Mouse (Mus musculus) MEL (cell line): Measurements from ENCODE around the gene Olfr1392.

ENCODE experiments used
- BHLHE40 ChIP-seq: IDR thresholded peaks from 2 replicates; pipeline ENCODE4 v1.6.1; 2012; ENCODE audit warnings: low read depth, mild to moderate bottlenecking, inconsistent platforms, low read length, improper control_type of control experiment, borderline replicate concordance
- CHD2 ChIP-seq: IDR thresholded peaks from 2 replicates; pipeline ENCODE4 v1.6.1; 2011; ENCODE audit warnings: low read length, improper control_type of control experiment
- CTCF ChIP-seq, 3 experiments: IDR thresholded peaks in 2 of 3; conservative IDR thresholded peaks in 1 of 3; 2 replicates each; pipeline ENCODE4 v1.5.1; 2011 to 2012; ENCODE audit warnings: low read length in 3 of 3, low read depth in 2 of 3, mild to moderate bottlenecking in 2 of 3, improper control_type of control experiment in 1 of 3, inconsistent platforms in 1 of 3, mixed read lengths in 1 of 3, moderate library complexity in 1 of 3; ENCODE audit not compliant: control insufficient read depth in 1 of 3, insufficient read depth in 1 of 3, poor library complexity in 1 of 3, severe bottlenecking in 1 of 3
- EP300 ChIP-seq, 2 experiments: IDR thresholded peaks; 2 replicates each; pipeline ENCODE4 v1.6.1; 2011; ENCODE audit warnings: improper control_type of control experiment in 2 of 2, low read length in 2 of 2, low read depth in 1 of 2, mild to moderate bottlenecking in 1 of 2
- GATA1 ChIP-seq: IDR thresholded peaks from 2 replicates; pipeline ENCODE4 v1.6.1; 2011; ENCODE audit warnings: low read depth, low read length, improper control_type of control experiment
- NELFE ChIP-seq: IDR thresholded peaks from 2 replicates; pipeline ENCODE4 v1.6.1; 2011; ENCODE audit warnings: low read depth, low read length, improper control_type of control experiment
- POLR2A ChIP-seq, 2 experiments: IDR thresholded peaks; 2 replicates each; pipeline ENCODE4 v1.6.1; 2011 to 2012; ENCODE audit warnings: low read length in 2 of 2, mild to moderate bottlenecking in 2 of 2, control low read depth in 1 of 2, improper control_type of control experiment in 1 of 2, low read depth in 1 of 2, moderate library complexity in 1 of 2; ENCODE audit not compliant: control insufficient read depth in 1 of 2, insufficient read depth in 1 of 2, poor library complexity in 1 of 2
- RCOR1 ChIP-seq: IDR thresholded peaks from 2 replicates; pipeline ENCODE4 v1.6.1; 2012; ENCODE audit warnings: low read depth, mild to moderate bottlenecking, inconsistent platforms, low read length, improper control_type of control experiment
- SIN3A ChIP-seq: IDR thresholded peaks from 2 replicates; pipeline ENCODE4 v1.6.1; 2012; ENCODE audit warnings: low read length, improper control_type of control experiment, inconsistent platforms
- TAL1 ChIP-seq: IDR thresholded peaks from 2 replicates; pipeline ENCODE4 v1.6.1; 2012; ENCODE audit warnings: mild to moderate bottlenecking, inconsistent platforms, low read length, moderate library complexity, mixed read lengths
- USF1 ChIP-seq: IDR thresholded peaks from 2 replicates; pipeline ENCODE4 v1.6.1; 2014; ENCODE audit warnings: low read depth, mild to moderate bottlenecking, inconsistent platforms, low read length, improper control_type of control experiment, moderate library complexity

DNA sequence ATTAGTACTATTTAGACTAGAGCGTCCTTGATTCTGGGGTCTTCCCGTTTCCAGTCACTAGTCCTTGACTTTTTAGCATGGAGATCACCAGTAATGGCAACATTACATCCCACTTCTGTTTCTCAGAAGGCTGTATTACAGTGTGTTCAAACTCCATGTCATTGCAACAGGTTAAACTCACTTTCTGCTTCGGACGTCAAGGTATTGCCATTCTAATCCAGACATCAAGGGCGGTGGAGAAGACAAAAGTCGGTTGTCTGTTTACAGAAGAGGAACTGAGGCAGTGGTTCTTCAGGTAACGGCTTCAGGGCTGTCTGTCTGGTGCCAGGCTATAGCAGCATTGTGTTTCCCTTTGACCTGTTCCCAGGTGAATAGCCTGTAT, 33.7 kb upstream of the Olfr1392 start:
- TF ChIP-seq CTCF (IDR thresholded peaks at IDR 0.05 in 2 of 3, conservative IDR thresholded peaks at IDR 0.05 in 1 of 3; ENCODE audit: control insufficient read depth in 1 of 3, insufficient read depth in 1 of 3, low read depth in 2 of 3, low read length in 3 of 3, poor library complexity in 1 of 3, severe bottlenecking in 1 of 3) = no peak
- TF ChIP-seq SIN3A = no peak; the same call in 1 of the 2 replicates
- TF ChIP-seq BHLHE40 = no peak
- no peak for TF ChIP-seq CHD2
- no peak for TF ChIP-seq GATA1
- TF ChIP-seq RCOR1 = no peak
- 0 out of 4 replicates have a peak, but pooled peaks of 1 of the 2 experiments have one; percentile 38 for TF ChIP-seq EP300 (IDR thresholded peaks at IDR 0.05; ENCODE audit: low read depth in 1 of 2, low read length in 2 of 2)
- TF ChIP-seq POLR2A (IDR thresholded peaks at IDR 0.05; ENCODE audit: control insufficient read depth in 1 of 2, insufficient read depth in 1 of 2, low read depth in 1 of 2, low read length in 2 of 2, poor library complexity in 1 of 2) = no peak
- TF ChIP-seq NELFE = no peak
- TF ChIP-seq TAL1 = no peak
- no peak for TF ChIP-seq USF1
